Mouse (Mus musculus) heart, embryonic 10.5 days (tissue): ENCODE measurements around the gene Spred3. TPM values are rescaled to one million over a fixed set of nuclear protein-coding genes. Genes with fewer than 3 reads are reported as not detected.

Experiments
- DNase-seq: peaks from one replicate; pipeline ENCODE4 v3.0.0-alpha.2; 2017; ENCODE audit warnings: low spot score
- H3K27ac ChIP-seq: fragments of 300-500 bp; sonication (generic); 2 replicates; pipeline ENCODE4 v1.5.1; 2016; ENCODE audit warnings: mild to moderate bottlenecking
- H3K27me3 ChIP-seq: fragments of 300-500 bp; sonication (generic); 2 replicates; pipeline ENCODE4 v1.6.1; 2016; ENCODE audit warnings: mild to moderate bottlenecking; ENCODE audit not compliant: poor library complexity, insufficient read depth, severe bottlenecking
- H3K36me3 ChIP-seq: fragments of 300-500 bp; sonication (generic); 2 replicates; pipeline ENCODE4 v1.6.1; 2016; ENCODE audit warnings: mild to moderate bottlenecking, moderate library complexity
- H3K4me1 ChIP-seq: fragments of 300-500 bp; sonication (generic); 2 replicates; pipeline ENCODE4 v1.6.1; 2016; ENCODE audit warnings: mild to moderate bottlenecking
- H3K4me3 ChIP-seq: fragments of 300-500 bp; sonication (generic); 2 replicates; pipeline ENCODE4 v1.5.1; 2016; ENCODE audit warnings: mild to moderate bottlenecking, moderate library complexity
- H3K9me3 ChIP-seq: fragments of 300-500 bp; sonication (generic); 2 replicates; pipeline ENCODE4 v1.6.1; 2016; ENCODE audit warnings: mild to moderate bottlenecking, moderate library complexity
- WGBS: fragments of 180-500 bp; shearing (Covaris S2); methylation state at CpG from one replicate; pipeline ENCODE4 v1.1.7; 2016; 5-methylcytosine and 5-hydroxymethylcytosine counted together
- polyA plus RNA-seq: library from polyadenylated mRNA; unstranded; fragments of >200 nt; fragmentation: Nextera tagmentation; extraction: Ambion mirVana; gene quantifications from 2 replicates; pipeline ENCODE4 v1.2.1, GENCODE M21; 2016

Spred3 gene
- polyA plus RNA-seq, 1 experiment from 2014 or later, result 2.7 TPM

- Histone ChIP-seq H3K4me1 (peaks cover 11% of the 10 kb centered on the region), H3K36me3 (peaks cover 25% of the 10 kb centered on the region), H3K4me3 (peak within 1 kb of the TSS; percentile 79), H3K27ac (peak within 1 kb of the TSS; percentile 90), H3K27me3 (peaks cover 1% of the 10 kb centered on the region; the same call in 1 of the 2 replicates), H3K9me3 (no peaks in the 10 kb centered on the region)
- under 1% methylated on average over 62 of the region's 62 CpGs for WGBS
- peak; percentile 99 for DNase-seq
Measured at GRCm38 (mm10) chr7:29180077-29180853, 10.1 kb upstream of the Spred3 start, which contains the start of gene Psmd8. Gene Psmd8, minus strand, starts transcription at chr7:29180701.

- Histone ChIP-seq H3K9me3 (no peaks in the 10 kb centered on the region), H3K27ac (peak overlapping the region; percentile 90), H3K36me3 (peaks cover 35% of the 10 kb centered on the region), H3K4me3 (peak overlapping the region; percentile 79), H3K27me3 (peaks cover 11% of the 10 kb centered on the region), H3K4me1 (peaks cover 11% of the 10 kb centered on the region)
- no peak for DNase-seq
- WGBS, result 39% methylated on average over 7 of the region's 7 CpGs
Measured at GRCm38 (mm10) chr7:29179323-29179722, 9.1 kb upstream of the Spred3 start.

- no peaks in the 10 kb centered on the region for H3K9me3 ChIP-seq
- H3K27me3 ChIP-seq, result peaks cover 23% of the 10 kb centered on the region
- H3K36me3 ChIP-seq, result peaks cover 47% of the 10 kb centered on the region
- peaks cover 11% of the 10 kb centered on the region for H3K4me1 ChIP-seq
- no peak overlapping the region for H3K4me3 ChIP-seq
- 91% methylated on average over 4 of the region's 4 CpGs for WGBS
- DNase-seq, result no peak
- no peak overlapping the region for H3K27ac ChIP-seq
Measured at GRCm38 (mm10) chr7:29178106-29178505, 7.9 kb upstream of the Spred3 start.

- Histone ChIP-seq H3K27ac (0 out of 2 replicates have a peak overlapping the region, but pooled peaks have one; percentile 3), H3K36me3 (peaks cover 49% of the 10 kb centered on the region), H3K4me1 (peaks cover 54% of the 10 kb centered on the region), H3K27me3 (peaks cover 64% of the 10 kb centered on the region), H3K4me3 (peak overlapping the region; percentile 82), H3K9me3 (no peaks in the 10 kb centered on the region)
- 28% methylated on average over 32 of the region's 32 CpGs for WGBS
- DNase-seq, result no peak
Measured at GRCm38 (mm10) chr7:29172390-29173016, 2.3 kb upstream of the Spred3 start.

- Histone ChIP-seq H3K27me3 (peaks cover 71% of the 10 kb centered on the region), H3K4me1 (peaks cover 54% of the 10 kb centered on the region), H3K4me3 (peak overlapping the region; percentile 82), H3K9me3 (no peaks in the 10 kb centered on the region), H3K27ac (no peak overlapping the region), H3K36me3 (peaks cover 44% of the 10 kb centered on the region)
- DNase-seq, result no peak
- 6% methylated on average over 34 of the region's 34 CpGs for WGBS
Measured at GRCm38 (mm10) chr7:29171562-29172097, 1.4 kb upstream of the Spred3 start.

- Histone ChIP-seq H3K36me3 (peaks cover 37% of the 10 kb centered on the region), H3K27me3 (peaks cover 71% of the 10 kb centered on the region), H3K27ac (no peak overlapping the region), H3K9me3 (no peaks in the 10 kb centered on the region), H3K4me1 (peaks cover 54% of the 10 kb centered on the region), H3K4me3 (peak overlapping the region; percentile 82)
- no peak for DNase-seq
- 2% methylated on average over 43 of the region's 43 CpGs for WGBS
Measured at GRCm38 (mm10) chr7:29170755-29171561, 747 bp upstream of the Spred3 start.

GRCm38 (mm10) chr7:29169231-29170065 is 763 bp downstream of the Spred3 start:
- Histone ChIP-seq H3K27me3 (peaks cover 61% of the 10 kb centered on the region), H3K27ac (peak overlapping the region; percentile 90), H3K4me3 (peak overlapping the region; percentile 82), H3K4me1 (peaks cover 54% of the 10 kb centered on the region), H3K9me3 (no peaks in the 10 kb centered on the region), H3K36me3 (peaks cover 22% of the 10 kb centered on the region)
- DNase-seq, result peak; percentile 92
- under 1% methylated on average over 32 of the region's 39 CpGs for WGBS

- H3K4me3 ChIP-seq, result peak overlapping the region; percentile 82
- H3K36me3 ChIP-seq, result peaks cover 15% of the 10 kb centered on the region
- H3K9me3 ChIP-seq, result no peaks in the 10 kb centered on the region
- H3K4me1 ChIP-seq, result peaks cover 54% of the 10 kb centered on the region
- WGBS, result under 1% methylated on average over 14 of the region's 14 CpGs
- peak overlapping the region; percentile 90 for H3K27ac ChIP-seq
- peaks cover 55% of the 10 kb centered on the region for H3K27me3 ChIP-seq
- no peak for DNase-seq
Measured at GRCm38 (mm10) chr7:29168791-29169230, 1.4 kb downstream of the Spred3 start.

- WGBS, result 3% methylated on average over 10 of the region's 10 CpGs
- peak overlapping the region; percentile 82 for H3K4me3 ChIP-seq
- H3K4me1 ChIP-seq, result peaks cover 55% of the 10 kb centered on the region
- H3K36me3 ChIP-seq, result peaks cover 9% of the 10 kb centered on the region
- no peak for DNase-seq
- H3K9me3 ChIP-seq, result no peaks in the 10 kb centered on the region
- H3K27ac ChIP-seq, result peak overlapping the region; percentile 90; the same call in 1 of the 2 replicates
- H3K27me3 ChIP-seq, result peaks cover 49% of the 10 kb centered on the region
Measured at GRCm38 (mm10) chr7:29168121-29168695, 2.0 kb downstream of the Spred3 start.

- Histone ChIP-seq H3K4me1 (peaks cover 57% of the 10 kb centered on the region), H3K9me3 (no peaks in the 10 kb centered on the region), H3K27ac (no peak overlapping the region), H3K27me3 (peaks cover 43% of the 10 kb centered on the region), H3K4me3 (peak overlapping the region; percentile 82; the same call in 1 of the 2 replicates), H3K36me3 (peaks cover 4% of the 10 kb centered on the region; the same call in 1 of the 2 replicates)
- WGBS, result 11% methylated on average over 19 of the region's 19 CpGs
- DNase-seq, result no peak
Measured at GRCm38 (mm10) chr7:29167656-29168055, 2.6 kb downstream of the Spred3 start.

- Histone ChIP-seq H3K4me1 (peaks cover 20% of the 10 kb centered on the region), H3K4me3 (no peak overlapping the region), H3K9me3 (no peaks in the 10 kb centered on the region), H3K36me3 (peaks cover 4% of the 10 kb centered on the region; the same call in 1 of the 2 replicates), H3K27ac (no peak overlapping the region), H3K27me3 (peaks cover 50% of the 10 kb centered on the region)
- peak; percentile 88 for DNase-seq
- whole genome bisulfite sequencing, result 14% methylated on average over 9 of the region's 9 CpGs
Measured at GRCm38 (mm10) chr7:29162750-29163525, 7.3 kb downstream of the Spred3 start.
